Mouse (Mus musculus) neutrophil, adult 65 days (primary cell): ENCODE results near the gene Msl3l2. TPM values are rescaled to one million over a fixed set of nuclear protein-coding genes. Genes with fewer than 3 reads are reported as not detected.

Source experiments
- total RNA-seq: library from RNA; stranded (reverse); gene quantifications from 2 replicates; pipeline ENCODE4 v1.2.4, GENCODE M21; 2023

The Msl3l2 gene
- 10.4 and 12.4 TPM in 2 replicates for total RNA-seq

GRCm38 (mm10) chr10:56106333-56106995, at the start of gene Msl3l2:
Gene Msl3l2 (plus strand): TSS chr10:56106917.

Other genes with a start within 250 kb of the Msl3l2 start
- 0.82 and 1.5 TPM in 2 replicates for gene Tbc1d32, start 121.8 kb downstream of the Msl3l2 start, total RNA-seq